Comparison of ENCODE assay signal across 7 mouse cellular contexts in genomic region chr2:116065570-116066005, GRCm38 (mm10). TPM values are rescaled to one million over a fixed set of nuclear protein-coding genes. Genes with fewer than 3 reads are reported as not detected.
DNase-seq lines count a peak whose midpoint lies in the region; ATAC-seq and TF ChIP-seq lines count a peak whose summit lies in the region.

Meis2 (minus strand) TSS chr2:116065839.

- H3K36me3 ChIP-seq in intestine, embryonic 15.5 days, result no peaks in the 10 kb centered on the region

- H3K4me1 ChIP-seq in cortical plate, adult 2 months (ENCODE audit: control insufficient read depth, insufficient read depth, low read length), result no peaks in the 10 kb centered on the region
- H3K4me1 ChIP-seq in intestine, embryonic 15.5 days (replicated peaks), result no peaks in the 10 kb centered on the region

- TF ChIP-seq POLR2A in cortical plate, adult 2 months (IDR thresholded peaks at IDR 0.05; ENCODE audit: extremely low read depth, insufficient read depth, low read length), result peak; percentile 50

- WGBS in intestine, embryonic 15.5 days, result 0% methylated on average over 25 of the region's 37 CpGs

- peak; percentile 93 for DNase-seq in NIH3T3 (ENCODE audit: low read depth)
- peak; percentile 75 for DNase-seq in gastrocnemius, postnatal 25 days
- DNase-seq in left cerebral cortex, postnatal 25 days (ENCODE audit: low spot score in 2 of 2), result peak; percentile 79 to 88
- DNase-seq in right cerebral cortex, postnatal 36 days (ENCODE audit: low spot score in 2 of 2), result peak; percentile 77 to 79

- H3K27ac ChIP-seq in cortical plate, adult 2 months (ENCODE audit: insufficient read depth, low read length), result peak within 1 kb of the TSS; percentile 80
- peak within 1 kb of the TSS; percentile 97 for H3K27ac ChIP-seq in intestine, embryonic 15.5 days

- peak within 1 kb of the TSS; percentile 90 for H3K9ac ChIP-seq in intestine, embryonic 15.5 days

- no peaks in the 10 kb centered on the region for H3K9me3 ChIP-seq in intestine, embryonic 15.5 days

- no peak for TF ChIP-seq CTCF in cortical plate, adult 2 months (IDR thresholded peaks at IDR 0.05; ENCODE audit: extremely low read depth, insufficient read depth, low read length)

- peak; percentile 78 for ATAC-seq in intestine, embryonic 15.5 days
- peak; percentile 45 for ATAC-seq in megakaryocyte progenitor cell, adult 5-6 weeks (replicated peaks; ENCODE audit: poor library complexity)

- 0 out of 2 replicates have a peak, but pooled peaks cover 6% of the 10 kb centered on the region for H3K27me3 ChIP-seq in intestine, embryonic 15.5 days (replicated peaks)

- intact Hi-C loops in left cerebral cortex, postnatal 25 days (cut with DNase I), result loop anchor here (10.0 kb wide), 1 partner anchor 481 kb away; the partner anchor contains the start of gene BC052040

- peak within 1 kb of the TSS; percentile 77 for H3K4me2 ChIP-seq in intestine, embryonic 15.5 days (replicated peaks)

- peak within 1 kb of the TSS; percentile 78 for H3K4me3 ChIP-seq in cortical plate, adult 2 months (ENCODE audit: insufficient read depth, low read length)
- H3K4me3 ChIP-seq in intestine, embryonic 15.5 days (replicated peaks), result peak within 1 kb of the TSS; percentile 62

RNA-seq across cellular contexts. Expression of gene Meis2, which starts in this region (rescaled TPM):
- polyA plus RNA-seq in cortical plate, adult 2 months (2012; rRNA removed), result 62.9 and 86.1 TPM in 2 replicates
- total RNA-seq in gastrocnemius, postnatal 25 days (2021), result 1 to 10 TPM; 1.5 to 2.0 TPM
- polyA plus RNA-seq in intestine, embryonic 15.5 days (2015; fragmentation: Nextera tagmentation; extraction: Ambion mirVana), result 39.9 and 41.5 TPM in 2 replicates
- total RNA-seq in left cerebral cortex, postnatal 25 days (2021), result 100 to 1,000 TPM in 1 of 2 experiments, 10 to 100 TPM in 1; 94.3 to 130 TPM
- total RNA-seq in megakaryocyte progenitor cell, adult 5-6 weeks (2015), result not detected in 2 replicates
- not detected in 2 replicates for total RNA-seq in megakaryocyte progenitor cell, adult 5-6 weeks (2017)

Comparison
In these comparisons a context has a peak if more than half of its experiments do, and no peak if none do; other contexts are left out.
1. Peak in every context shown above with its lines: DNase-seq, ATAC-seq, H3K4me3 ChIP-seq and H3K27ac ChIP-seq.
2. RNA of gene Meis2 (total RNA-seq): 94.3 to 130 TPM in left cerebral cortex, postnatal 25 days; 1.5 to 2.0 TPM in gastrocnemius, postnatal 25 days and not detected in megakaryocyte progenitor cell, adult 5-6 weeks; every median in the first group is over 10 times any median in the second.
3. Peak in ATAC-seq in megakaryocyte progenitor cell, adult 5-6 weeks; RNA of the gene not detected or under 1 TPM.